Mouse (Mus musculus) stomach, postnatal 0 days (tissue): Measurements from ENCODE around the gene St6galnac4.

Source experiments
- CTCF ChIP-seq: IDR thresholded peaks from 2 replicates; pipeline ENCODE4 v1.5.1; 2016; ENCODE audit warnings: antibody characterized with exemption, low read depth, mild to moderate bottlenecking, moderate library complexity
- EP300 ChIP-seq: optimal IDR thresholded peaks from 2 replicates; pipeline ENCODE3; 2016; ENCODE audit warnings: antibody characterized with exemption

- TF ChIP-seq EP300 (no peak), CTCF (no peak)
These were observed 1.7 kb upstream of the St6galnac4 start for GRCm38 (mm10) chr2:32585149-32585714.
